ENCODE assay signal across 9 mouse cellular contexts in genomic region chr3:90412312-90413010, GRCm38 (mm10). TPM values are rescaled to one million over a fixed set of nuclear protein-coding genes. Genes with fewer than 3 reads are reported as not detected.
DNase-seq lines count a peak whose midpoint lies in the region; ATAC-seq and TF ChIP-seq lines count a peak whose summit lies in the region.
"Had no signal": no experiment of that assay in that cellular context is flagged by ENCODE, and none has a peak within 500 bp of the region (broad histone marks: within the 10 kb centered on the region; RNA-seq: fewer than 3 reads in every experiment).

No protein-coding gene starts in this region.

- no peak for TF ChIP-seq POLR2A in bone marrow macrophage, adult 2 months (IDR thresholded peaks at IDR 0.05; ENCODE audit: borderline replicate concordance, low read depth, low read length)

- TF ChIP-seq CTCF in bone marrow macrophage, adult 2 months (IDR thresholded peaks at IDR 0.05; ENCODE audit: low read depth, low read length): peak; percentile 87

- WGBS in forebrain, embryonic 11.5 days: 56% methylated on average over 5 of the region's 5 CpGs
- 45% methylated on average over 5 of the region's 5 CpGs for WGBS in forebrain, embryonic 15.5 days

- no peak overlapping the region for H3K4me3 ChIP-seq in forebrain, embryonic 11.5 days (ENCODE audit: low read depth, low read length)
- H3K4me3 ChIP-seq in forebrain, embryonic 15.5 days: no peak overlapping the region
- no peak overlapping the region for H3K4me3 ChIP-seq in bone marrow macrophage, adult 2 months (ENCODE audit: insufficient read depth, low read length)
- H3K4me3 ChIP-seq: liver, embryonic 15.5 days had no signal

- no peak for ATAC-seq in forebrain, embryonic 11.5 days (replicated peaks; ENCODE audit: low FRiP score)
- no peak for ATAC-seq in forebrain, embryonic 15.5 days (replicated peaks)
- ATAC-seq in erythroblast, adult 5-6 weeks (replicated peaks; ENCODE audit: low FRiP score, poor library complexity, severe bottlenecking): peak; percentile 85

- intact Hi-C loops in heart, postnatal 36 days (cut with DNase I): loop anchor here (1.0 to 10.0 kb wide), 4 partner anchors 30 to 240 kb away; partner anchors contain the start of genes S100a6 and S100a7a

- H3K9ac ChIP-seq in forebrain, embryonic 11.5 days (ENCODE audit: low read length): no peak overlapping the region
- H3K9ac ChIP-seq in forebrain, embryonic 15.5 days (replicated peaks): no peak overlapping the region
- H3K9ac ChIP-seq: liver, embryonic 15.5 days had no signal

- DNase-seq in forebrain, embryonic 11.5 days (ENCODE audit: low spot score): peak; percentile 78
- DNase-seq in heart, postnatal 36 days: peak; percentile 81 to 86
- peak; percentile 51 to 72 for DNase-seq in layer of hippocampus, postnatal 25 days (ENCODE audit: extremely low spot score in 1 of 2, low spot score in 1 of 2)
- peak; percentile 70 for DNase-seq in mesoderm, embryonic 11.5 days (ENCODE audit: low read depth, low spot score)
- DNase-seq in spleen, adult 18-20 months: peak; percentile 35 to 73

- no peaks in the 10 kb centered on the region for H3K9me3 ChIP-seq in forebrain, embryonic 11.5 days (ENCODE audit: control insufficient read depth, low read length)
- no peaks in the 10 kb centered on the region for H3K9me3 ChIP-seq in forebrain, embryonic 15.5 days
- H3K9me3 ChIP-seq: liver, embryonic 15.5 days had no signal

- no peak overlapping the region for H3K27ac ChIP-seq in forebrain, embryonic 11.5 days (ENCODE audit: low read depth, low read length)
- H3K27ac ChIP-seq in forebrain, embryonic 15.5 days (replicated peaks): no peak overlapping the region
- H3K27ac ChIP-seq in bone marrow macrophage, adult 2 months (ENCODE audit: insufficient read depth, low read depth, low read length): no peak overlapping the region
- H3K27ac ChIP-seq: liver, embryonic 15.5 days had no signal

- H3K4me1 ChIP-seq in forebrain, embryonic 11.5 days (replicated peaks; ENCODE audit: control insufficient read depth, insufficient read depth, low read length): no peaks in the 10 kb centered on the region
- no peaks in the 10 kb centered on the region for H3K4me1 ChIP-seq in forebrain, embryonic 15.5 days
- H3K4me1 ChIP-seq in bone marrow macrophage, adult 2 months (ENCODE audit: control insufficient read depth, insufficient read depth, low read length): no peaks in the 10 kb centered on the region
- H3K4me1 ChIP-seq: liver, embryonic 15.5 days had no signal

- H3K27me3 ChIP-seq in forebrain, embryonic 11.5 days (ENCODE audit: control insufficient read depth, insufficient read depth, low read length): no peaks in the 10 kb centered on the region
- H3K27me3 ChIP-seq in forebrain, embryonic 15.5 days: no peaks in the 10 kb centered on the region
- H3K27me3 ChIP-seq: liver, embryonic 15.5 days had no signal

- no peak overlapping the region for H3K4me2 ChIP-seq in forebrain, embryonic 11.5 days (ENCODE audit: low read depth, low read length, severe bottlenecking)
- no peak overlapping the region for H3K4me2 ChIP-seq in forebrain, embryonic 15.5 days (replicated peaks)
- H3K4me2 ChIP-seq: liver, embryonic 15.5 days had no signal

- peaks cover 3% of the 10 kb centered on the region; the same call in 1 of the 2 replicates for H3K36me3 ChIP-seq in forebrain, embryonic 11.5 days (ENCODE audit: control insufficient read depth, insufficient read depth, low read length)
- peaks cover 83% of the 10 kb centered on the region for H3K36me3 ChIP-seq in forebrain, embryonic 15.5 days

RNA-seq across cellular contexts. Expression of gene Ints3, which starts 21.0 kb away (rescaled TPM):
- polyA plus RNA-seq in forebrain, embryonic 11.5 days (2014; fragmentation: Nextera tagmentation; extraction: Ambion mirVana): 50.5 and 55.3 TPM in 2 replicates
- polyA plus RNA-seq in forebrain, embryonic 15.5 days (2015; fragmentation: Nextera tagmentation; extraction: Ambion mirVana): 33.6 and 36.5 TPM in 2 replicates
- polyA plus RNA-seq in bone marrow macrophage, adult 2 months (2012; ENCODE audit: insufficient read depth, insufficient read length, missing spikeins): 18.9 and 20.4 TPM in 2 replicates
- total RNA-seq in erythroblast, adult 5-6 weeks (2015; ENCODE audit: low replicate concordance): 6.0 and 6.9 TPM in 2 replicates
- 5.1 and 10.5 TPM in 2 replicates for total RNA-seq in erythroblast, adult 5-6 weeks (2017; ENCODE audit: low replicate concordance)
- 10 to 100 TPM; 23.7 to 27.9 TPM for total RNA-seq in heart, postnatal 36 days (2021)
- 10 to 100 TPM; 69.1 to 70.6 TPM for total RNA-seq in layer of hippocampus, postnatal 25 days (2021)

RNA-seq across cellular contexts. Expression of gene Slc27a3, which starts 22.7 kb away (rescaled TPM):
- polyA plus RNA-seq in forebrain, embryonic 11.5 days (2014; fragmentation: Nextera tagmentation; extraction: Ambion mirVana): 13.6 and 14.2 TPM in 2 replicates
- 18.5 and 18.8 TPM in 2 replicates for polyA plus RNA-seq in forebrain, embryonic 15.5 days (2015; fragmentation: Nextera tagmentation; extraction: Ambion mirVana)
- polyA plus RNA-seq in bone marrow macrophage, adult 2 months (2012; ENCODE audit: insufficient read depth, insufficient read length, missing spikeins): 0.72 and 0.83 TPM in 2 replicates
- total RNA-seq in erythroblast, adult 5-6 weeks (2015; ENCODE audit: low replicate concordance): not detected in 2 replicates
- total RNA-seq in erythroblast, adult 5-6 weeks (2017; ENCODE audit: low replicate concordance): 0.68 TPM in 1 of 2 replicates, not detected in the other
- total RNA-seq in heart, postnatal 36 days (2021): under 1 TPM; 0.54 to 1.00 TPM
- 10 to 100 TPM; 13.7 to 17.1 TPM for total RNA-seq in layer of hippocampus, postnatal 25 days (2021)

RNA-seq across cellular contexts. Expression of gene Npr1, which starts 53.2 kb away (rescaled TPM):
- 2.0 and 2.8 TPM in 2 replicates for polyA plus RNA-seq in forebrain, embryonic 11.5 days (2014; fragmentation: Nextera tagmentation; extraction: Ambion mirVana)
- polyA plus RNA-seq in forebrain, embryonic 15.5 days (2015; fragmentation: Nextera tagmentation; extraction: Ambion mirVana): 1.6 TPM in 2 replicates
- 0.17 and 0.89 TPM in 2 replicates for polyA plus RNA-seq in bone marrow macrophage, adult 2 months (2012; ENCODE audit: insufficient read depth, insufficient read length, missing spikeins)
- total RNA-seq in erythroblast, adult 5-6 weeks (2015; ENCODE audit: low replicate concordance): not detected in 2 replicates
- 0.84 TPM in 1 of 2 replicates, not detected in the other for total RNA-seq in erythroblast, adult 5-6 weeks (2017; ENCODE audit: low replicate concordance)
- total RNA-seq in heart, postnatal 36 days (2021): 10 to 100 TPM; 19.9 to 21.3 TPM
- total RNA-seq in layer of hippocampus, postnatal 25 days (2021): 1 to 10 TPM; 4.7 to 5.0 TPM

Comparison
In these comparisons a context has a peak if more than half of its experiments do, and no peak if none do; other contexts are left out.
1. RNA of gene Slc27a3, which starts 22.7 kb away (total RNA-seq): 13.7 to 17.1 TPM in layer of hippocampus, postnatal 25 days; 0.54 to 1.00 TPM in heart, postnatal 36 days and 0.68 TPM in erythroblast, adult 5-6 weeks; every median in the first group is over 4 times any median in the second.
2. Peak in every context shown above with its lines, with median percentiles within 50 percentile points of each other: DNase-seq.